Mouse (Mus musculus) thymus, postnatal 14 days (tissue): ENCODE measurements around the gene Rnf17.

Source experiments
- DNase-seq: peaks from one replicate; pipeline ENCODE4 v3.0.0; 2021

The Rnf17 gene

GRCm38 (mm10) chr14:56514775-56515174 lies 112.4 kb downstream of the Rnf17 start:
- DNase-seq: no peak

GRCm38 (mm10) chr14:56530788-56531187 lies 128.4 kb downstream of the Rnf17 start:
- no peak for DNase-seq

GRCm38 (mm10) chr14:56544946-56545345 lies 142.6 kb downstream of the Rnf17 start:
- DNase-seq: no peak

GRCm38 (mm10) chr14:56545491-56545890 lies 143.1 kb downstream of the Rnf17 start:
- DNase-seq: no peak

- no peak for DNase-seq
Observed at GRCm38 (mm10) chr14:56550960-56551359, 148.6 kb downstream of the Rnf17 start.

DNA sequence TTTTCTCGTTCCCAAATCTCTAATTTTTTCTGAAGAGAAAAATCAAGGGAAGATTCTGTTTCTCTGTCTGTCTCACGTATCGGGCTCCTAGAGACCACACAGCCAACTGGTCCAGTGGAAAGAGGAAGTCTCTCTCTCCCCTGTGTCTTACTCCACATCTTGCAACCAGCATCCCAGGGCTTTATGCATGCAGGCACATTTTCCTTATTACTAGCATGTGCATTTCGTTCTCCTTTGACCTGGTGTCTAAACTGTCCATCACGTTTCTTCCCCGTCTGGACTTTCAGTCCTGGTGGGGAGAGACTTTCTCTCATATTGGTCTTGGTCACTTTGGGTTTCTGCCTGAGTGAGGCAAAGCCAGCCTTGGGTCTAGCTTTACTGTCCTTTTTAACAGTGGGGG lies 150.5 kb downstream of the Rnf17 start:
- no peak for DNase-seq

DNA sequence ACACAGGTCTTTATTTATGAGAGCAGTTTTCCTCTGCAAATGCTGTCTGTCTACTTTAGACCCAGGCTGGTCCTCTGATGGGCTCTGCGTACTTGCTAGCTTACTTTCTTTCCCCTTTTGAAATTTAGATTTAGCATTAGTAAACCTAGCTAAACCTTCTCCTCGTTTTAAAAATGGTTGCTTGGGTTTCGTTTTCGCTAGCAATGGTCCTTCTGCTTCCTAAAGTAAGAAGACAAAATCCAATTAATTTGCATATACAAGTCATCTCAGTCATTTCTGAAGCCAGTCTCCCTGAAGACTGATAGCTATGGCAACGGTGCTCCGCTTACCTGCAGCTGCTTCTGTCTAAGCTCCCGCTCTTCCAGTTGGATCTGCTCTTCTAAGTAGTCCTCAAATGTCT lies 150.9 kb downstream of the Rnf17 start:
- no peak for DNase-seq

- no peak for DNase-seq
Observed at GRCm38 (mm10) chr14:56554716-56555115, 152.3 kb downstream of the Rnf17 start.

DNA sequence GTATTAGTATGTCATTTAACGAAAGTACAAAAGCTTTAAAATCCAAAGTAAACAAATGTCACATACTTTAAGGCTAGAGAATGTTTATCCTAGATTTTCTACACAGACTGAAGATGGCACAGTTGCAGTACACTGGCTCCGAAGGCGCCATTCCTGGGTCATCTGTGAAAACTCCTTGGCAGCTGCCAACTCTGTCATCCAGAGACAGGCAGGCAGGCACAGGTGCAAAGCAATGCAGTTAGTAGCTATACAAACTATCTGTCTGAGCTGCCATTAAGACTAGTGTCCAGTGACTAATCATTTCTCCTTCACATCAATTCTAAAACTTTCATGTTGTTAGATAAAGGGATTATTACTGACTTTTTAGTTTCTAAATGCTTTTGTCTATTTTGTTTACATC lies 156.8 kb downstream of the Rnf17 start:
- no peak for DNase-seq

DNA sequence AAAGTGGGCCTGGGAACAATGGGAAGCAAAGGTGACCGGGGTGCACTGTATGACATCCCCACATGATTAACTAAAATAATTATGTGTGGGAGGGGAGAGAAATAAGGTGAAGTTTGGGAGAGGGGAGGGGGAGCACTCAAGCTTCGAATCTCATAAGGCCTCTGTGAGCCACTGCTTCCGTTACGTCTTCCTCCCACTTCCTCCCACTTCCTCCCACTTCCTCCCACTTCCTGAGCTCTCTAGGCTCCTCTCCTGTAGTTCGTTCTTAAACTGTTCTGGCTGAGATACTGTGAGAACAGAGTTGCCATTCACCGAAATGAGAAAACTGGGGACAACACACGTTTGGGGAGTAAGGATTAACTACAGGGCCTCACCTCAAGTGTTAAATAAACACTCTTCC lies 165.1 kb downstream of the Rnf17 start:
- DNase-seq: peak; percentile 33

DNA sequence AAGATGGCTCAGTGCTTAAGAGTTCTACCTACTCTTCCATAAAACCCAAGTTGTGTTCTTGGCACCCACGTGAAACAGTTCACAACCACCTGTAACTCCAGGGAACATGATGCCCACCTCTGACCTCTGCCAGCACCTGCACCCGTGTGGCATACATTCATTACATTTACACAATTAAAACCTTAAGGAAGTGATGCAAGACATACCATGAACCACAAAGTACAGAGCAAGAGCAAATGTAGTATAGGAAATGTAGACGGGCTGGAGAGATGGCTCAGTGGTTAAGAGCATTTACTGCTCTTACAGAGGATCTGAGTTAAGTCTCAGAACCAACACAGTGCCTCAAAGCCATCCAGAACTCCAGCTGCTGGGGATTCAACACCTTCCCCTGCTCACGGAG lies 166.7 kb downstream of the Rnf17 start:
- DNase-seq: no peak

- DNase-seq: peak; percentile 95
Observed at GRCm38 (mm10) chr14:56571310-56572093, 169.1 kb downstream of the Rnf17 start.

DNA sequence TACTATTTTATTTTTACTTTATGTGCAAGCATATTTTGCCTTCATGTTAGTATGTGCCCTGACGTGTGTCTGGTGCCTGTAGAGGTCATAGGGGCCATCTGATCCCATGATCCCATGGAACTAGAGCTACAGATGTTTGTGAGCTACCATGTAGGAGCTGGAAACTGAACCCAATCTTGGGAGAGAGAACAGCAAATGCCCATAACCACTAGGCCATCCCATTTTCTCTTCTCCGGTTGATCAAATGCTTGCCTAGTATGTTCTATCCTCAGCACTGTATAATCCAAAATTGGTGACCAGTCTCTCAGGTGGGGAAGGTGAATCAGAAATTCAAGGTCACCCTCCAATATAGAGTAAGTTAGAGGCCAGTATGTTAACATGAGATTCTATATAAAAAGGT lies 170.2 kb downstream of the Rnf17 start:
- DNase-seq: no peak
